Mouse (Mus musculus) naive thymus-derived CD4-positive, alpha-beta T cell, adult 5 months (primary cell): ENCODE results near the gene Alkbh2. TPM values are rescaled to one million over a fixed set of nuclear protein-coding genes. Genes with fewer than 3 reads are reported as not detected.

Source experiments
- polyA plus RNA-seq: library from polyadenylated mRNA; unstranded; fragments of 100-300 nt; shearing (Covaris generic); gene quantifications from one replicate; pipeline ENCODE4 v1.2.1, GENCODE M21; 2017

Alkbh2 gene
- 8.4 TPM for polyA plus RNA-seq

DNA sequence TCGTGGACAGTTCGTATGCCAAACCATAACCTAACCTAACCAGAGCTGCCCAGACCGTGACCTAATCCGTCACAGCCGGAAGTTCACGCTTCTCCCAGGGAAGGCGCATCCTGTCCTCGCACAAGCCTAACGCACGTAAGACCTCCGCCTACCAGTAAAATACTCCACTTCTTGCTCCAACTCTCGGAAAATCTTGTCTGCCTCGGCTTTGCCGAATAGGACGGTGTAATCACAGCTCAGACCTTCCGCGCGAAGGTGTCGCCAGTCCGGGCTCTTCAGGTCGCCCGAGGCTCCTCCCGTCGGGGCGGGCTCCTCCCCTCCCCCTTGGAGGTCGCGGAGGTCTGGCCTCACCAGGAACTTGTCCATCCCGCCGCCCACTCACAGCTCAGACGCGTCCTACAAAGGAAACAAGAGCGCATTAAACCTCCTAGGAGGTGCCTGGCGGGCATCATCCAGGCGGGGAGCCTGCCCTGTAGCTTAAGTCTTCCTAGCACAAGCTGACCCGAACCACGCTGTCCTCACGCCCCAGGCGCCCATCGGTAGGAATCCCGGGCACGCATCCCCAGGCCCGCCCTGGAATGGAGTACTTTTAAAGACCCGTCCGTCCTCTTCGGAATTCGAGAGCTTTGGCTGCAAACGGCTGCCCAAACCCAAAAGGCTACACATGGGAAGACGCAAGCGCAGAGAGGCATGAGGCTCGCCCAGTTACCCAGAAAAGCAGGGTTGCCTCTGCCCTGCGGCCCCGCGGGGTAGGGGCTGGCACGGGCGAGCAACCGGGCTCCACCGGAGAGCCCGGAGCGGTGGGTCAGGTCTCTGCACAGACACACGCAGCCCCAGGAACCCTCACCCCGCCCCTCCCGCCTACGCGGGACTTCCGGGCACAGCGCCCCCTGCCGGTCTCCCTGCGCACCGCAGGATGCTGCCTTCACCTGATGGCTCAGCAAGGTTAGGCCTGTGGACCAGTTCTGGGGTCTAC is at the start of gene Alkbh2:
Gene Alkbh2 (minus strand): TSS at position 845 of the 976 bp plus-strand sequence.

GRCm38 (mm10) chr5:114146028-114146888 is 18.2 kb upstream of the Alkbh2 start, which contains the start of gene Acacb:
Gene Acacb (plus strand): TSS chr5:114146535.

DNA sequence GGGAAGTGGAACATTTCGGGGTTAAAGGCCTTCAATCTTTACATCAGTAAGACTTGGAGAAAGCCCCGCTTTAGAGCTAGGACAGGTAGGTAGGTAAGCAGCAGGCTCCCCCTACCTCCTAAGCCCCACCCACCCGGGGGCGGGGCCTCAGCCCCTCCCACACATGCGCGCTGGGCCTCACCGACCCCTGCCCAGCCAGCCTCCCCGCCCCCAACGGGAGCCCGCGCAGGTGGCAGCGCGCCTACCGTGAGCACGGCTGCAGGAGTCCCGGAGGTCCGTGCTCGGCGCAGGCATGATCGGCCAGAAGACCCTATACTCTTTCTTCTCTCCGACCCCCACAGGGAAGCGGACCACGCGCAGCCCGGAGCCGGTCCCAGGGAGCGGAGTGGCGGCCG is 2.2 kb upstream of the Alkbh2 start, which contains the start of gene Ung:
Gene Ung (plus strand): TSS at position 176 of the 395 bp plus-strand sequence.

GRCm38 (mm10) chr5:114091057-114091807 is 36.8 kb downstream of the Alkbh2 start, which contains the start of gene Svop:
Gene Svop (minus strand): TSS chr5:114091570.

Other genes with a start within 250 kb of the Alkbh2 start
- 101 TPM for gene Coro1c, start 219.5 kb downstream of the Alkbh2 start, polyA plus RNA-seq
- 20.5 TPM for gene Ssh1, start 134.3 kb downstream of the Alkbh2 start, polyA plus RNA-seq
- not detected for gene Dao, start 124.5 kb downstream of the Alkbh2 start, polyA plus RNA-seq
- 8.1 TPM for gene Usp30, start 62.8 kb downstream of the Alkbh2 start, polyA plus RNA-seq
- gene Svop, start 36.6 kb downstream of the Alkbh2 start, polyA plus RNA-seq = not detected
- gene Ung, start 2.2 kb upstream of the Alkbh2 start, polyA plus RNA-seq = 9.0 TPM
- 0.85 TPM for gene Acacb, start 18.3 kb upstream of the Alkbh2 start, polyA plus RNA-seq
- gene Foxn4, start 145.6 kb upstream of the Alkbh2 start, polyA plus RNA-seq = not detected
- gene Myo1h, start 160.9 kb upstream of the Alkbh2 start, polyA plus RNA-seq = 0.96 TPM